Mouse (Mus musculus) bone marrow, adult 2 months (tissue): Measurements from ENCODE around the gene Rxfp2. TPM values are rescaled to one million over a fixed set of nuclear protein-coding genes. Genes with fewer than 3 reads are reported as not detected.
A peak's percentile ranks its signal among the peaks of the same experiment; 100 is the strongest.

Source experiments
- H3K27ac ChIP-seq: fragments of 200-500 bp; 2 replicates; pipeline ENCODE4 v1.5.1; 2012; ENCODE audit warnings: low read depth, mild to moderate bottlenecking, control low read depth, inconsistent platforms, low read length; ENCODE audit not compliant: control insufficient read depth, poor library complexity, insufficient read depth
- H3K4me1 ChIP-seq: fragments of 200-500 bp; 2 replicates; pipeline ENCODE4 v1.6.1; 2011; ENCODE audit warnings: low read length; ENCODE audit not compliant: control insufficient read depth, insufficient read depth
- H3K4me3 ChIP-seq: fragments of 200-500 bp; replicated peaks from 2 replicates; pipeline ENCODE3; 2011; ENCODE audit warnings: mild to moderate bottlenecking, low read depth, low read length, control low read depth; ENCODE audit not compliant: control insufficient read depth
- CTCF ChIP-seq: fragments of 200-500 bp; IDR thresholded peaks from 2 replicates; pipeline ENCODE4 v1.5.1; 2011; ENCODE audit warnings: low read length, control low read depth; ENCODE audit not compliant: control insufficient read depth, insufficient read depth
- POLR2A ChIP-seq: fragments of 200-500 bp; IDR thresholded peaks from 2 replicates; pipeline ENCODE4 v1.6.1; 2011; ENCODE audit warnings: low read depth, mild to moderate bottlenecking, control low read depth, low read length, borderline replicate concordance; ENCODE audit not compliant: control insufficient read depth
- WGBS: fragments of 180-500 bp; shearing (Covaris S2); methylation state at CpG from one replicate; pipeline ENCODE4 v1.1.7; 2018; 5-methylcytosine and 5-hydroxymethylcytosine counted together
- polyA plus RNA-seq: library from polyadenylated mRNA; stranded (reverse); fragments of >200 nt; gene quantifications from 2 replicates; pipeline ENCODE4 v1.2.4, GENCODE M21; 2011; ENCODE audit warnings: low replicate concordance; ENCODE audit not compliant: missing spikeins, insufficient read depth, insufficient read length

Gene Rxfp2
- polyA plus RNA-seq, 1 experiment = not detected

GRCm38 (mm10) chr5:150049946-150050345 lies 31.5 kb downstream of the Rxfp2 start:
- Histone ChIP-seq H3K27ac (no peak overlapping the region), H3K4me3 (no peak overlapping the region), H3K4me1 (peaks cover 2% of the 10 kb centered on the region; the same call in 1 of the 2 replicates)
- 61% methylated on average over 7 of the region's 7 CpGs for WGBS
- TF ChIP-seq POLR2A (no peak), CTCF (peak; percentile 55; the same call in 1 of the 2 replicates)

DNA sequence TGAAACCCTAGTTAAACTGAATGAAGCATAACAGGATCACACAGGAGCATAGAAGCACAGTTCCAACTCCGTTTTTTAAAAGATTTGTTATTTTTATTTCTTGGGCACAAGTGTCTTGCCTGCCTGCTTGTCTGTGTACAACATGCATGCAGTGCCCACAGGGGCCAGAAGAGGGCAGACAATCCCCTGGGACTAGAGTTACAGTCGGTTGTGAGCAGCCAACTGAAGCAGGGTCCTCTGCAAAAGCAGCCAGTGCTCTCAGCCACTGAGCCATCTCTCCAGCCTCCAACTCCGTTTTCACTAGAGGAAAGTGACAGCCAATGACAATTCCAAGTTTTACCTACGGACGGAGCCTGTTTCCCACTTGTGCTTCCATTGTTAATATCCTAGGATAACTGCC lies 33.4 kb downstream of the Rxfp2 start:
- no peak overlapping the region for H3K4me3 ChIP-seq
- H3K27ac ChIP-seq = no peak overlapping the region
- peak; percentile 62 for TF ChIP-seq CTCF
- no peak for TF ChIP-seq POLR2A
- WGBS = 62% methylated on average over 5 of the region's 5 CpGs
- H3K4me1 ChIP-seq = peaks cover 2% of the 10 kb centered on the region; the same call in 1 of the 2 replicates

- Histone ChIP-seq H3K4me3 (no peak overlapping the region), H3K4me1 (peaks cover 2% of the 10 kb centered on the region; the same call in 1 of the 2 replicates), H3K27ac (no peak overlapping the region)
- 78% methylated on average over 4 of the region's 4 CpGs for WGBS
- TF ChIP-seq CTCF = no peak
- no peak for TF ChIP-seq POLR2A
Observed at GRCm38 (mm10) chr5:150053294-150053693, 34.8 kb downstream of the Rxfp2 start.

DNA sequence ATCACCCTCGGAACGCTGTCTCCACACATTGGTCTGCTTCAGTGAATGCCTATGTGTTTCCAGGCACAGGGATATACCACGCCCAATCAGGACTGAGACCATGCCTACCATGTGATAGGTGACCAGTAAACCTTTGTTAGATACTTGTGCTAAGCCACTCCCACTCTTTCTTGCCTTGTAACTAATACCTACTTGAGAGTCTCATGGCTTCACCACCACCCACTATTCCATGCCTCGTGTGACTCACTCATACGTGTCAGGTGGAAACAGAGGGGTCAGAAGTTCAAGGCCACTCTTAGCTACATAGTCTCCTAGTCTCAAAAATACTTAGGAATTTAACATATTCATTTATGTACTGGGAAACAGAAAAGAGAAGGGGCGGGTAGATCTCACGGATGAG lies 35.5 kb downstream of the Rxfp2 start:
- Histone ChIP-seq H3K4me1 (peaks cover 2% of the 10 kb centered on the region; the same call in 1 of the 2 replicates), H3K4me3 (no peak overlapping the region), H3K27ac (no peak overlapping the region)
- TF ChIP-seq POLR2A = no peak
- no peak for TF ChIP-seq CTCF
- WGBS = 83% methylated on average over 7 of the region's 7 CpGs

DNA sequence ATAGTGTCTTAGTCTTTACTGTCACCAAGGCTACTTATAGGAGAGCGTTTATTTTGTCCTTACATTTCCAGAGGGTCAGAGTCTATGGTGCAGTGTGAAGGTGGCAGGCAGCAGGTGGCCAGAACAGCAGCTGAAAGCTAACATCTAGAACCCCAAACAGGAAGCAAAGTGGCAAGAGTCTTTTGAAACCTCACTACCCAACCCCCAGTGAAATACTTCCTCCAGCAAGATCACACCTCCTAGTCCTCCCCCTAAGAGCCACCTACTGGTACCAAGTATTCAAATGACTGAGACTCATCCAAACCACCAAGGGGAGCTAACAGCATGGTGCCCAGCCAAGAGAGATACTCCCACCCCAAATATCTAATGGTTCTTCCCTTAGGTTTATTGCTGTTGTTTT lies 36.8 kb downstream of the Rxfp2 start:
- Histone ChIP-seq H3K4me3 (no peak overlapping the region), H3K4me1 (peaks cover 2% of the 10 kb centered on the region; the same call in 1 of the 2 replicates), H3K27ac (peak overlapping the region; percentile 72; the same call in 1 of the 2 replicates)
- TF ChIP-seq CTCF (no peak), POLR2A (no peak)
- 59% methylated on average over 1 of the region's 1 CpGs for WGBS

- no peak overlapping the region for H3K27ac ChIP-seq
- no peak for TF ChIP-seq POLR2A
- TF ChIP-seq CTCF = no peak
- peaks cover 2% of the 10 kb centered on the region; the same call in 1 of the 2 replicates for H3K4me1 ChIP-seq
- 81% methylated on average over 5 of the region's 5 CpGs for WGBS
- H3K4me3 ChIP-seq = no peak overlapping the region
Observed at GRCm38 (mm10) chr5:150056056-150056455, 37.6 kb downstream of the Rxfp2 start.

DNA sequence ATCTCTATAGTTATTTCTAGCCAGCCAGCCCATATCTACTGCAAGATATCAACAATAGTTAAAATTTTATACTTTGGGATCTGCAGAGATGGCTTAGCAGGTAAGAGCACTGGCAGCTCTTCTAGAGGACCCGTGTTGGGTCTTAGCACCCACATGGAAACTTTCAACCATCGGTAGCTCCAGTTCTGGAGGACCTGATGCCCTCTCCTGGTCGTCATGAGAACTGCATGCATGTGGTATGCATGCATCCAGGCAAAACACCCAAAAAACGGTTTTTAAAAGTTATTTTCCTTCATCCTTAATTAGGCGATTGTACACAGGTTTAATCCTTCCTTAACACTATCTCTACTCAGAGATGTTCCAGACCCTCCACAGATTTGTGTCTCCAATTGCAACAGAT lies 40.4 kb downstream of the Rxfp2 start:
- 74% methylated on average over 5 of the region's 5 CpGs for WGBS
- Histone ChIP-seq H3K27ac (no peak overlapping the region), H3K4me3 (no peak overlapping the region), H3K4me1 (peaks cover 2% of the 10 kb centered on the region; the same call in 1 of the 2 replicates)
- TF ChIP-seq CTCF (0 out of 2 replicates have a peak, but pooled peaks have one; percentile 7), POLR2A (no peak)

DNA sequence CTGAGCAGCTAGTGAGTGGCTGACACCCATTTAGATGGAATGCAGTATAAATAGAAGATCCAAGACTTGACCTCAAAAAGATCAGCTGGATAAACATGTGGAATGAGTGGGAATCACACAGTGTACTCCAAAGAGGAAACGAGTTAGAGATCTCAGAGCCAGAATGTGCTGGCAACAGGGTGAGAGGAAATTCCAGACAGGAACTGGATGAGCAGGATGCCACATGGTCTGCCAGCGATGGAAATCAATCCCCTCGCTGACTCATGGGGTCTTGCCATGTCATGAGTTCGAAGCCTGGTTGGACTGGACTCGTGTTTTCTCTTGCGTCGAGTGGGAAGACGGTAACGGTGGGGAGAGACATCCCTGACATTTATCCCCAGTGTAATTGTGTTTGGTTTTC lies 41.0 kb downstream of the Rxfp2 start:
- Histone ChIP-seq H3K4me1 (peaks cover 2% of the 10 kb centered on the region; the same call in 1 of the 2 replicates), H3K4me3 (no peak overlapping the region), H3K27ac (no peak overlapping the region)
- WGBS = 82% methylated on average over 9 of the region's 9 CpGs
- TF ChIP-seq CTCF (no peak), POLR2A (no peak)

DNA sequence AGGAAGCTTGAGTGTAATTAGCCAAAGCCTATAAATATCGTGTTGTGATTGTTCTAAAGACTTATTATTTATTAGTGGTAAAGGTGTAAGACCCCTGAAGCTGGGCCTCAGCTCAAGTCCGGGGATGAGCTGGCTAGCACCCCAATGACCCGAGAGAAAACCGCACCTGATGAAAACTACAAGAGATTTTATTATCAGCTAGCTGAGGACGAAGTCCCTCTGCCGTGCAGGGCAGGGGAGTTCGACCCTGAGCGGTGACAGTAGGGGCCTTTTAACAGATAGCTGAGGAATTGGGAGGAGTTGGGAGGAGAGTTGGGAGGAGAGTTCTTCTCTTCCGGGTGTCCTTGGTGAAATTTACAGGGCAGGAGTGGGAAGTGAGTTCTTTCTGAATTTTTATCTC lies 42.6 kb downstream of the Rxfp2 start:
- no peak overlapping the region for H3K27ac ChIP-seq
- no peaks in the 10 kb centered on the region for H3K4me1 ChIP-seq
- TF ChIP-seq CTCF = no peak
- TF ChIP-seq POLR2A = no peak
- H3K4me3 ChIP-seq = no peak overlapping the region
- WGBS = 78% methylated on average over 9 of the region's 9 CpGs
